Mouse (Mus musculus) right cerebral cortex, postnatal 14 days (tissue): ENCODE data around the gene Slc12a3.

ENCODE experiments used
- DNase-seq: peaks from one replicate; pipeline ENCODE4 v3.0.0; 2022

The Slc12a3 gene

GRCm38 (mm10) chr8:94328932-94329728 lies at the start of gene Slc12a3:
TSS of gene Slc12a3 (plus strand) at chr8:94329201.
- DNase-seq: no peak

- no peak for DNase-seq
Observed at GRCm38 (mm10) chr8:94280001-94280613, 48.9 kb upstream of the Slc12a3 start.

- no peak for DNase-seq
Observed at GRCm38 (mm10) chr8:94282453-94282985, 46.5 kb upstream of the Slc12a3 start.

GRCm38 (mm10) chr8:94284204-94284603 lies 44.8 kb upstream of the Slc12a3 start:
- no peak for DNase-seq

GRCm38 (mm10) chr8:94290606-94291005 lies 38.4 kb upstream of the Slc12a3 start:
- DNase-seq: no peak

GRCm38 (mm10) chr8:94292072-94292471 lies 36.9 kb upstream of the Slc12a3 start:
- DNase-seq: no peak

GRCm38 (mm10) chr8:94292626-94293025 lies 36.4 kb upstream of the Slc12a3 start:
- no peak for DNase-seq

- no peak for DNase-seq
Observed at GRCm38 (mm10) chr8:94295687-94296086, 33.3 kb upstream of the Slc12a3 start.

GRCm38 (mm10) chr8:94296312-94296991 lies 32.5 kb upstream of the Slc12a3 start:
- DNase-seq: no peak

- no peak for DNase-seq
Observed at GRCm38 (mm10) chr8:94297101-94297500, 31.9 kb upstream of the Slc12a3 start.

GRCm38 (mm10) chr8:94300809-94301208 lies 28.2 kb upstream of the Slc12a3 start:
- no peak for DNase-seq

GRCm38 (mm10) chr8:94304412-94304811 lies 24.6 kb upstream of the Slc12a3 start:
- DNase-seq: no peak

GRCm38 (mm10) chr8:94306989-94307513 lies 21.9 kb upstream of the Slc12a3 start:
- DNase-seq: no peak

- DNase-seq: no peak
Observed at GRCm38 (mm10) chr8:94307652-94308051, 21.3 kb upstream of the Slc12a3 start.

GRCm38 (mm10) chr8:94314069-94314468 lies 14.9 kb upstream of the Slc12a3 start:
- DNase-seq: no peak

- DNase-seq: no peak
Observed at GRCm38 (mm10) chr8:94317249-94317648, 11.8 kb upstream of the Slc12a3 start.

GRCm38 (mm10) chr8:94317691-94318090 lies 11.3 kb upstream of the Slc12a3 start:
- no peak for DNase-seq

GRCm38 (mm10) chr8:94320036-94320435 lies 9.0 kb upstream of the Slc12a3 start:
- no peak for DNase-seq

- no peak for DNase-seq
Observed at GRCm38 (mm10) chr8:94322083-94322482, 6.9 kb upstream of the Slc12a3 start.

- no peak for DNase-seq
Observed at GRCm38 (mm10) chr8:94323041-94323440, 6.0 kb upstream of the Slc12a3 start.

GRCm38 (mm10) chr8:94324071-94324470 lies 4.9 kb upstream of the Slc12a3 start:
- no peak for DNase-seq

GRCm38 (mm10) chr8:94326016-94326415 lies 3.0 kb upstream of the Slc12a3 start:
- DNase-seq: no peak

GRCm38 (mm10) chr8:94330733-94331132 lies 1.7 kb downstream of the Slc12a3 start:
- DNase-seq: no peak
